Mouse (Mus musculus) bone marrow, adult 2 months (tissue): ENCODE results near the gene Zfpm1. TPM values are rescaled to one million over a fixed set of nuclear protein-coding genes. Genes with fewer than 3 reads are reported as not detected.
"Not testable (repeated sequence)": the region's sequence is repeated elsewhere in the genome, so short reads cannot be mapped to it uniquely, and the experiment has no call there.

Source experiments
- H3K27ac ChIP-seq: fragments of 200-500 bp; 2 replicates; pipeline ENCODE4 v1.5.1; 2012; ENCODE audit warnings: low read depth, mild to moderate bottlenecking, control low read depth, inconsistent platforms, low read length; ENCODE audit not compliant: control insufficient read depth, poor library complexity, insufficient read depth
- H3K4me1 ChIP-seq: fragments of 200-500 bp; 2 replicates; pipeline ENCODE4 v1.6.1; 2011; ENCODE audit warnings: low read length; ENCODE audit not compliant: control insufficient read depth, insufficient read depth
- H3K4me3 ChIP-seq: fragments of 200-500 bp; replicated peaks from 2 replicates; pipeline ENCODE3; 2011; ENCODE audit warnings: mild to moderate bottlenecking, low read depth, low read length, control low read depth; ENCODE audit not compliant: control insufficient read depth
- CTCF ChIP-seq: fragments of 200-500 bp; IDR thresholded peaks from 2 replicates; pipeline ENCODE4 v1.5.1; 2011; ENCODE audit warnings: low read length, control low read depth; ENCODE audit not compliant: control insufficient read depth, insufficient read depth
- POLR2A ChIP-seq: fragments of 200-500 bp; IDR thresholded peaks from 2 replicates; pipeline ENCODE4 v1.6.1; 2011; ENCODE audit warnings: low read depth, mild to moderate bottlenecking, control low read depth, low read length, borderline replicate concordance; ENCODE audit not compliant: control insufficient read depth
- WGBS: fragments of 180-500 bp; shearing (Covaris S2); methylation state at CpG from one replicate; pipeline ENCODE4 v1.1.7; 2018; 5-methylcytosine and 5-hydroxymethylcytosine counted together
- polyA plus RNA-seq: library from polyadenylated mRNA; stranded (reverse); fragments of >200 nt; gene quantifications from 2 replicates; pipeline ENCODE4 v1.2.4, GENCODE M21; 2011; ENCODE audit warnings: low replicate concordance; ENCODE audit not compliant: missing spikeins, insufficient read depth, insufficient read length

Gene Zfpm1
- polyA plus RNA-seq, 1 experiment = 324 TPM

GRCm38 (mm10) chr8:122319045-122319707 is 37.2 kb downstream of the Zfpm1 start:
- H3K4me1 ChIP-seq = peaks cover 20% of the 10 kb centered on the region
- 31% methylated on average over 11 of the region's 11 CpGs for WGBS
- H3K27ac ChIP-seq = peak overlapping the region; percentile 78
- no peak overlapping the region for H3K4me3 ChIP-seq
- TF ChIP-seq POLR2A (no peak), CTCF (no peak)

- WGBS = 45% methylated on average over 7 of the region's 7 CpGs
- Histone ChIP-seq H3K27ac (peak overlapping the region; percentile 78), H3K4me3 (no peak overlapping the region), H3K4me1 (peaks cover 20% of the 10 kb centered on the region)
- TF ChIP-seq POLR2A = no peak
- no peak for TF ChIP-seq CTCF
Observed at GRCm38 (mm10) chr8:122319708-122320075, 37.8 kb downstream of the Zfpm1 start.

GRCm38 (mm10) chr8:122320541-122320940 is 38.6 kb downstream of the Zfpm1 start:
- Histone ChIP-seq H3K4me3 (no peak overlapping the region), H3K4me1 (peaks cover 17% of the 10 kb centered on the region), H3K27ac (peak overlapping the region; percentile 85)
- 65% methylated on average over 3 of the region's 3 CpGs for WGBS
- TF ChIP-seq CTCF (no peak), POLR2A (no peak)

- Histone ChIP-seq H3K4me3 (no peak overlapping the region), H3K27ac (peak overlapping the region; percentile 85), H3K4me1 (peaks cover 17% of the 10 kb centered on the region)
- WGBS = 55% methylated on average over 10 of the region's 10 CpGs
- TF ChIP-seq POLR2A = peak; percentile 9; the same call in 1 of the 2 replicates
- no peak; the same call in 1 of the 2 replicates for TF ChIP-seq CTCF
Observed at GRCm38 (mm10) chr8:122321455-122321921, 39.5 kb downstream of the Zfpm1 start.

GRCm38 (mm10) chr8:122322126-122322525 is 40.2 kb downstream of the Zfpm1 start:
- WGBS = 74% methylated on average over 7 of the region's 7 CpGs
- no peak overlapping the region for H3K4me3 ChIP-seq
- H3K4me1 ChIP-seq = peaks cover 17% of the 10 kb centered on the region
- TF ChIP-seq CTCF (no peak), POLR2A (no peak)
- peak overlapping the region; percentile 81 for H3K27ac ChIP-seq

GRCm38 (mm10) chr8:122322792-122323191 is 40.9 kb downstream of the Zfpm1 start:
- Histone ChIP-seq H3K4me1 (peaks cover 14% of the 10 kb centered on the region), H3K4me3 (no peak overlapping the region), H3K27ac (peak overlapping the region; percentile 81)
- no peak for TF ChIP-seq POLR2A
- TF ChIP-seq CTCF = no peak
- 46% methylated on average over 11 of the region's 11 CpGs for WGBS

- not testable (repeated sequence) for H3K4me1 ChIP-seq, H3K4me3 ChIP-seq
- peak; percentile 42; the same call in 1 of the 2 replicates for TF ChIP-seq POLR2A
- H3K27ac ChIP-seq = peak overlapping the region; percentile 38
- WGBS = 9% methylated on average over 13 of the region's 13 CpGs
Observed at GRCm38 (mm10) chr8:122323951-122324402, 42.0 kb downstream of the Zfpm1 start.

- Histone ChIP-seq H3K4me1 (peaks cover 10% of the 10 kb centered on the region), H3K4me3 (no peak overlapping the region), H3K27ac (peak overlapping the region; percentile 21)
- 78% methylated on average over 2 of the region's 2 CpGs for WGBS
- TF ChIP-seq CTCF (no peak), POLR2A (no peak)
Observed at GRCm38 (mm10) chr8:122325196-122325595, 43.3 kb downstream of the Zfpm1 start.
